Mouse (Mus musculus): ENCODE results near the gene Smoc1.

Smoc1 gene

GRCm38 (mm10) chr12:81138217-81138616 lies 111.6 kb downstream of the Smoc1 start:
- no peak for DNase-seq

GRCm38 (mm10) chr12:81139463-81139862 lies 112.9 kb downstream of the Smoc1 start:
- DNase-seq, result peak; percentile 47 to 71

- DNase-seq, result peak in 1 of 2 experiments; percentile 29
Observed at GRCm38 (mm10) chr12:81140594-81141328, 114.2 kb downstream of the Smoc1 start.

DNA sequence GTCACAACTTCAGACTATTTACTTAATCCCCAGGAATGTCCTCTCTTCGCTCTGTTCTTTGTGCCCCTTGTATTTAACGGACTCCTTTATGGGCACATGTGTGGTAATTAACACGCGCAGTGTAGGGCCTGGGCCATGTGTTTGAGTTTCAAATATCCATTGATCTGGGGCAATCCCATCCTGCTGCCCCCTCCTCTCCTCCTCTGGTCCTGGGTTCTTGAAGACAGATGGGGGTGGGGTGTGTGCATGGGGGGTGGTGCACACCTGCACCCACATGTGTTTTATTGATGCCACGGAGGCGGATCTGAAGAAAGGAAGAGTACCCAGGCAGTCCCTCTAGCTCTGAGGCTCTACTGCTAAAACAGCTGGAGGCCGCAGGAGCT lies 114.7 kb downstream of the Smoc1 start:
- no peak for DNase-seq

DNA sequence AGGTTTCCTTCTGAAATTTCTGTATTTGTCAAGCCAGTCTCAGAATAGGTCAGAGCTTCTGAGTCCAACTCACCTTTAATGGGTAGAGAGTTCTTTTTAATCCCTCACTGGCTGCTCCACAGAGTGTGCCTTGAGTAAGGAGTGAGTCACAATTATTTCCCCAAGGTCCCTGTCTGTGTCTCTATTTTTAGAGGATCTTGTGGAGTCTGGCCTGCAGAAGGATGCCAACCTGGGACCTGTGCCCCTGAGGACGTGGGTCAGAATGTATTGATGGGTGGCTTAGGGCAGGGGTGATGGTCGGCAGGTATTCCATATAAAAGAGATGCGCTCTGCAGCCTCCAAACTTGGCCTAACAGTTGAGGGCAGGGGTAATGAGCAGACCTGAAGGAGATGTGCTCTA lies 115.6 kb downstream of the Smoc1 start:
- no peak for DNase-seq

GRCm38 (mm10) chr12:81144201-81144600 lies 117.6 kb downstream of the Smoc1 start:
- DNase-seq, result no peak

DNA sequence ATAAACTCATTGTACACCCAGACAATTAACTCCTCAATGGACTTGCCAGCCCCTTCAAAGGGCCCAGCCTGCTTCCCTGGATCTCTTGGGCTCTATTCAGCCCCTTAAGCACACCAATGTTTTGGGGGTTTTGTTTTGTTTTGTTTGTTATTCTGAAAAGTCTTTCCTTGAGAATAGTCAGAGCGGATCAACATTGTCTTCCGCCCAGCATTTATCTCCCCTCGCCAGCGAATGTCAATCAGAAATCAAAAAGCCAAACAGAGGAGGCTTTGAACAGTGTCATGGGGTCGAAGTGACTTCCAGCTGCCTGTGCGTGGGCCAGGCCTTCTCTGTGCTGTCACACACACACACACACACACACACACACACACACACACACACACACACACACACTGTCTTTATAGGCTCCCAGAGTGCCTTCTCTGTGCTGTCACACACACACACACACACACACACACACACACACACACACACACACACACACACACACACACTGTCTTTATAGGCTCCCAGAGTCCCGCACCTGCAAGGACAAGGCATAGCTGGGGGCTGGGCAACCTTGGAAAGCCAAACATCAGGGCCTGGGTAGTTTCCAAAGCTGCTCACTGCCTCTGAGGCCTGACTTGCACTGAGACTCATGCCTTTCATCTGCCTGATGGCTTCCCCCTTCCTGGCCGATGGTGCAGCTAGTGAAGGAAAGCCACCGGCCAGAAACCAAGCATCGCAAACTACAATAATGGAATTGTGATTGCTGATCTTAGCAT lies 120.0 kb downstream of the Smoc1 start:
- DNase-seq, result no peak

- DNase-seq, result peak in 1 of 2 experiments; percentile 21
Observed at GRCm38 (mm10) chr12:81147956-81148355, 121.3 kb downstream of the Smoc1 start.

GRCm38 (mm10) chr12:81150917-81151316 lies 124.3 kb downstream of the Smoc1 start:
- DNase-seq, result no peak

DNA sequence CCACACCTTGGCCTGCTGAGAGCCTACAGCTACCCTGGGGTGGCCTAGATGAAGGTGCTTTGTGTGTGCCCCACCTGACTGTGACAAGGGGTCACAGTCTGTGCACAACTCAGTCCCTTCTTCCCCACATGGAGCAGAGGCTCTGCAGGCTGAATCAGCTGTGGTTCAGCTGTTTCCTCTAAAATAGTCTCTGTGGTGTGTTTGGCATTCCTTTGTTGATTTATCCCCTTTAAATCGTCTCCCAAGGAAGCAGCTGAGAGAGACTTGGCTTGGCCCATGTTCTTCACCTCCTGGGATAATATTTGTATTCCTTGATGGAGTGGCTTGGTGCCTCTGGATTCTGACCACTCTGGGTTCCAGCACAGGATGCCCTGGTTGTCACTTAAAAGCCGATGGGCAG lies 125.5 kb downstream of the Smoc1 start:
- DNase-seq, result no peak

DNA sequence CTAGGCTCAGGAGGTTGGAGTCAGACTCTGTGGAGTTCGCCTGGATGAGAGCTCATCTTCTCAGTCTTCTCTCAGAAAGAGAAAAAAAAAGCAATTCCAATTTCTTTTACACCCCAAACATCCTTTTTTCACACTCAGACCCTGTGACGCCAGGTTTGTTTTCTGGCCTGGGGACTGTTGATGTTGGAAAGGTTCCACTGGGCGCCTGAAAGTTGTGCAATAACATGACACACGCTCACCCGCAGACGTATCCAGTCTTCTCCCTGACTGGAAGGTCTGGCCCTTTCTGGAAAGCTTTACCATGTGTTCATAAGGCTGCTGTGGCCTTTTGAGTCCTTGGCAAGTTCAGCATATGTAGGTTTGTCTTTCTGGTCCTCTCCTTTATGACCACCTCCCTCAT lies 129.1 kb downstream of the Smoc1 start:
- DNase-seq, result no peak

DNA sequence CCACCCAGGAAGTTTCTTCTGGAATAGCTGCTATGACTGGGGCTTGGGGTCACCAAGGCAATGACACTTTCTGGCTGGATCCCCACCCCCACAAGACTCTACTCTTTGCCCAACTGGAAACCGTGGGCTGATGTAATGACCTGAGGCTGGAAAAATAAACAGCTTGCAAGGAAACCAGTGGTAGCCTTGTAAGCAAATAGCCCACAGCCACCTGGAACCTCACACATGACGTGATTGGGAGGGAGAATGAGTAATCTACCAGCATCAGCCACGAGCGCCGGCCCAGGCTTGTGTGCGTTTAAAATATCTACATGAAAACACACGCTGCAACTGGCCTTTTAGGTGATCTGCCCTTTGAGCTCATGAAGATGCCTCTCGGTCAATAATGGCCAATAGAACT lies 130.2 kb downstream of the Smoc1 start:
- DNase-seq, result no peak

- DNase-seq, result no peak
Observed at GRCm38 (mm10) chr12:81159947-81160346, 133.3 kb downstream of the Smoc1 start.

- no peak for DNase-seq
Observed at GRCm38 (mm10) chr12:81160425-81160824, 133.8 kb downstream of the Smoc1 start.

DNA sequence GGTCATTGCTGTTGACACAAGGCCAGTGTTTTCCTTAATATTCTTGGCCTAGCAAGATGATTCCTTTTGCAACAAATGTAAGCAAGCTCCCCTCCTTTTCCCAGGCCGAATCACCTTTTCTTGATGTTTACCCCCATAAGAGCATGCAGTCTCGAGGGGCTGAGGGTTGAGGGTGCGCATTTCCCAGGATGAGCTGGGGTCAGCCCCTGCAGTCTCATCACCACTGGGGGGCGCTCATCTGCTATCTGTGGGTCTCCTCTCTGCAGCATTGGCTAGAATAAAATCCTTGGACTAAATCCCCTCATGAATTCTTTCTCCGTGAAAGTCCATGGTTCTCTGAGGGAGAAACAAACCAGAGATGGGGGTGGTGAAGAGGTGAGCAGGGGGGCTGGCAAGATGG lies 134.2 kb downstream of the Smoc1 start:
- peak; percentile 28 to 64 for DNase-seq

DNA sequence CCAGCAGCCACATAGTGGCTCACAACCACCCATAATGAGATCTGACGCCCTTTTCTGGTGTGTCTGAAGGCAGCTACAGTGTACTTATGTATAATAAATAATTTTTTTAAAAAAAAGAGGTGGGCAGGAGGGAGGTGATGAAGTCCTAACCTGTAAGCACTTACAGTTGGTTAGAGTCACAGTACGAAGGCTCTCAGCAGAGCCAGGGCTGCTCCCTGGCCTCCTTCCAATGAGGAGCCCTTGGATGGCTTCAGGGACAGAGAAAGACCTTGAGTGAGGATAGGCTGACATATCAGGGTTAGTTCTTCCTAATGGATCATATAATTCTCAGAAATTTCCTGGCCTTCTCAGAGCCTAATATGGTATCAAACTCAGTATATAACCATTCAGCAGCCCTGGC lies 134.7 kb downstream of the Smoc1 start:
- DNase-seq, result no peak

DNA sequence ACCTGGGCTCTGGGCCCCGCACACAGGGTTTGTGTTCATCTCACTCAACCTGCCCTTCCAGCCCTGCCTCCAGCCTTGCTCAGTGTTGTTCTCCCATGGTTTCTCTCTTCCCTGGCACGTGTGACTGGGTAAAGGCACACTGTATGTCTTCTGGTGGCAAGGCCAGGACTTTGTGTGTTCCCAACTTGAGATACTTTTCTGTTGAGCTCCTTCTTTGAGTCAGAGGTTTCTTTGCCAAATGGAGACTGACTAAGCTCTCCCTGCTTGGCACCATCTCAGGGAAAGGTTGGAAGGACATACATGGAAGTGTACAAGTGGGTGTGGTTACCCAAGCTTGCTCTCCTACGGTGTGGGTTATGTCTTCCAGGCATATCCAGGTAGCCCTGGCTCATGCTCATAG lies 136.5 kb downstream of the Smoc1 start:
- no peak for DNase-seq

GRCm38 (mm10) chr12:81163566-81163965 lies 137.0 kb downstream of the Smoc1 start:
- no peak for DNase-seq

- no peak for DNase-seq
Observed at GRCm38 (mm10) chr12:81166092-81166491, 139.5 kb downstream of the Smoc1 start.

DNA sequence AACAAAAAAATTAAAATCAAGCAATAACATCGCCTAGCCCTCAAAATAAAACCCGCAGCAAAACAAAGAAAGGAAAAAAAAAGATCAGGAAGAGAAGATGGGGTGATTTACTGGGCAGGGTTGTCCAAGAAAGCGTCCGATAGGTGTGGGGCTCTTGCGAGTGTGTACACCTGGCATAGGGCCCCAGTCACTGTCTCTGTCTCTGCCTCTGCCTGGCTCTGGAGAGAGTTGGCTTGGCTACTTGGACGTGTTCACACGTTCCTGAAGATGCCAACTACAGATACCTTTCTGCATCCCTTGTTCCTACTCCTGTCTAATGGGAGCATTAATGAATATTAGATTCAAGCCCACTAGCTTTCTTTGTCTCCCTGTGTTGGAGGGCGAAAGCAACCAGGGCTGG lies 140.0 kb downstream of the Smoc1 start:
- DNase-seq, result no peak

DNA sequence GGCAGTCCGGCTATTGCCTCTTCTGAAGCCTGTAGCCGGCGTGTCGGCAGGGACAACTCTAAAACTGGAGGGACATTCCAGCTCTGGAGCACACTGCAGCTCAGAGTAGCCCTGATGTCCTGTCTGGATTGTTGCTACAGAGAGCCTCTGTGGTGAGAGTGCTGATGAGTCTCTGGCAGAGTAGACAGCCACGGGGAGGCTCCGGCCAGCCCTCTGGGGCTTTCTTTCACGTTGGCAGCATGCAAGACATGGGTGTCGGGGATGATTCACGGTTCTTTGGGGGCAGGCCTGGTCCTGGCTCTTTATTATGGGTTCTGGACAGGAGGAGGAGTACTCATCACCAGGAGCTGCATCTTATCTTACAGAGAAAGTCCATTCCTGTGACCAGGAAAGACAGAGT lies 140.5 kb downstream of the Smoc1 start:
- no peak for DNase-seq

DNA sequence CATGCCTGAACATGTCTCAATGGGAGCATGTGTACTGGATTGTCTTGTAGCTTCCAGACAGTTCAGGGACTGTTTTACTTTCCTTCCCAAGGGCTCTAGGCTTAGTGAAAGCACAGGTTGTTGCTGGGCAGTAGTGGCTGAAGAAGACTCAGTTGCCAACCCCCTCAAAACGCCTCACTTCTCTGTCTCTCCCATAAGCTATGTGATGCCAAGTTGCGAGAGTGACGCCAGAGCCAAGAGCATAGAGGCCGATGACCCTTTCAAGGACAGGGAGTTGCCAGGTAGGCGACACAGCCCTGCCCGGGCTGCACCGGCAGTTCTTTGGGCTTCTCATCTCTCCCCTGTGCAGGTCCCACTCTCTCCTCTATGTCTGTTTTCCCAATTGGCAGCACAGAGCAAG lies 141.4 kb downstream of the Smoc1 start:
- DNase-seq, result no peak

DNA sequence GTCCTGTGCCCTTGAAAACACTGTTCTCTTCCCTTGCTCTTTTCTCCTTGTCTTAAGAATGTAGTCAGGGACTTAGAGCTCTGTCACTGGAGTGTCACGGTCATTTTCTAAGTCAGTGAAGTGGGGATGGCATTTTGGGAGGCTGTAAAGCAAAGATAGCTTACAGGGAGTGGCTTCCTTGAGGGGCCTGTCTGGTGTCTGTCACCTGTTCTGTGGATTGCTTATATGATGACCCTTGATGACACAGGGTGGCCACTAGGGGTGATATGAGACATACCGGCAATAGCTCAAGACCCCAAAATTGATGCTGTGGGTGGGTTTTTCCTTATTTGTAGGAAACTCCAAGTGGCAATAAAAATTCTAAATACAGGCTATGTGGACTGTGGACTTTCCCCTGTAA lies 141.9 kb downstream of the Smoc1 start:
- no peak for DNase-seq

DNA sequence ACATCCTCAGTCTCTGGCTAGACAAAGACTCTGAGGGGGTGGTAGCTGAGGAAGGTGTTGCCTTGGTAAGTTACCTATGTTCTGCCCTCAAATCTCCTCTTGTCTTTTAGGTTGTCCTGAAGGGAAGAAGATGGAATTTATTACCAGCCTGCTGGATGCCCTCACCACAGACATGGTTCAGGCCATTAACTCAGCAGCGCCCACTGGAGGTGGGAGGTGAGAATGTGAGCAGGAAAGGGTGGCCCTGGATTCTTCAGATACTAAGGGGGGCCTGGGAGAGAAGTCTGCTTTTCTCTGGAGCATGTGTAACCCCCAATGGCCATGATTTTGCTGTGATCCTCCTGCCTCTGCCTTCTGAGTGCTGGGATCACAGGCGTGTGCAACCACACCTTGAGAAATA lies 143.5 kb downstream of the Smoc1 start:
- DNase-seq, result no peak

- peak in 1 of 2 experiments; percentile 30 for DNase-seq
Observed at GRCm38 (mm10) chr12:81173011-81173410, 146.4 kb downstream of the Smoc1 start.

Measured in cerebellum, postnatal 25 days (tissue).